7 mouse cellular contexts compared by ENCODE assay signal in the genomic region with DNA sequence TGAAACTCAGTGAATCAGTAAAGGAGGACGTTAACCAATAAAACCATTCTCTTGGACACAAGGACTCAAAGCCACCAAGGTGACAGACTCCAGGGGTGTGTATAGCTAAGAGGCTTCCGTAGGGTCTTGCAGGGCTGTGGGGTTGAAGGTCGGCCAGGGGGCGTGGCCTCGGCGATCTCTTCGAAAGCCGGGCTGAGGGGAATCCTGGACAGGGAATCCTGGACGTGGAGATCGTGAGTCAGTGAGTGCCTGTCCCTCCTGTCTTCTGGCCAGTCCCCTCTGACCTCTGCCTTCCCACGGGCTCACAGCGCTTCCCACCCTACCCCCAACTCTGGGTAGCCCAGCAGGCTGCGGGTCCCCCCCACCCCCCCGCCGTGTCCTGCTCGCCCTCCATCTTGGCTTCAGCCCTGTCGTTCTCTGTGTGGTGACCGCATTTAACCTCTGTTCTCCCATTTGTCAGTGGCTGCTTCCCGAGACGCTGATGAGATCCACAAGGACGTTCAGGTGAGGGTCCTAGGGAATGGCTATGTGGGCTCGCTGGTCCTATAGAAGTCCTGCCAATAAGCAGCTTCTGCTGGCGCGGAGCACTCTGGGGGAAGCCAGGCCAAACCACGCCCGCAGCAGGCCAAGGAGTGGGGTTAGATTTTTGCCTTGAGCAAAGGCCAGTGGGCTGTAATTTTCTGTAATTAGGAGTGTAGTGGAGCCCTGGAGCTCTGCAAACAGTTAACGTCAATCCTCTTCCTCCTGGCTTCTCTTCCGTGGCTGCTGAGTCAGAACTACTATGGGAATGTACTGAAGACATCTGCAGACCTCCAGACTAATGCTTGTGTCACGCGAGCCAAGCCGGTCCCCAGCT. TPM values are rescaled to one million over a fixed set of nuclear protein-coding genes. Genes with fewer than 3 reads are reported as not detected.
A peak's percentile ranks its signal among the peaks of the same experiment; 100 is the strongest.
DNase-seq lines count a peak whose midpoint lies in the region; ATAC-seq and TF ChIP-seq lines count a peak whose summit lies in the region.

A gene (plus strand): TSS at position 163 of the 856 bp plus-strand sequence.

- no peaks in the 10 kb centered on the region for H3K36me3 ChIP-seq in intestine, embryonic 14.5 days (ENCODE audit: control insufficient read depth, insufficient read depth, low read length)

- H3K4me2 ChIP-seq in intestine, embryonic 14.5 days (ENCODE audit: low read length): peak within 1 kb of the TSS; percentile 77

- peak within 1 kb of the TSS; percentile 53 for H3K9ac ChIP-seq in intestine, embryonic 14.5 days (ENCODE audit: low read length)

- no peaks in the 10 kb centered on the region for H3K9me3 ChIP-seq in intestine, embryonic 14.5 days (ENCODE audit: control insufficient read depth, low read length)

- H3K27me3 ChIP-seq in intestine, embryonic 14.5 days (replicated peaks; ENCODE audit: control insufficient read depth, insufficient read depth, low read length): no peaks in the 10 kb centered on the region

- no peak; the same call in 1 of the 2 replicates for TF ChIP-seq POLR2A in cortical plate, adult 2 months (IDR thresholded peaks at IDR 0.05; ENCODE audit: extremely low read depth, insufficient read depth, low read length)

- H3K27ac ChIP-seq in cortical plate, adult 2 months (ENCODE audit: insufficient read depth, low read length): no peak within 1 kb of the TSS
- H3K27ac ChIP-seq in intestine, embryonic 14.5 days (ENCODE audit: low read depth): peak within 1 kb of the TSS; percentile 73

- H3K4me1 ChIP-seq in cortical plate, adult 2 months (ENCODE audit: control insufficient read depth, insufficient read depth, low read length): no peaks in the 10 kb centered on the region
- H3K4me1 ChIP-seq in intestine, embryonic 14.5 days (replicated peaks; ENCODE audit: control insufficient read depth, insufficient read depth, low read length): peaks cover 4% of the 10 kb centered on the region; the same call in 1 of the 2 replicates

- TF ChIP-seq CTCF in cortical plate, adult 2 months (IDR thresholded peaks at IDR 0.05; ENCODE audit: extremely low read depth, insufficient read depth, low read length): no peak

- intact Hi-C loops in gastrocnemius, postnatal 36 days (cut with DNase I): no loop called here
- intact Hi-C loops in left cerebral cortex, postnatal 36 days (cut with DNase I): no loop called here

- peak; percentile 78 for DNase-seq in adrenal gland, adult 8-10 months
- peak; percentile 75 to 76 for DNase-seq in gastrocnemius, postnatal 36 days
- peak; percentile 86 for DNase-seq in intestine, embryonic 14.5 days (ENCODE audit: low spot score)
- peak; percentile 36 to 50 for DNase-seq in left cerebral cortex, postnatal 36 days (ENCODE audit: low spot score in 2 of 2)
- peak; percentile 40 for DNase-seq in skeletal muscle tissue, adult 2 months (ENCODE audit: low read depth, low spot score)

- 7% methylated on average over 31 of the region's 31 CpGs for WGBS in intestine, embryonic 14.5 days

- H3K4me3 ChIP-seq in cortical plate, adult 2 months (ENCODE audit: insufficient read depth, low read length): peak within 1 kb of the TSS; percentile 56
- H3K4me3 ChIP-seq in intestine, embryonic 14.5 days (ENCODE audit: low read depth, low read length): peak within 1 kb of the TSS; percentile 48

- ATAC-seq in intestine, embryonic 14.5 days (replicated peaks; ENCODE audit: low FRiP score, low TSS enrichment, low read depth): peak; percentile 89
- ATAC-seq in megakaryocyte-erythroid progenitor cell, adult 5-6 weeks (replicated peaks; ENCODE audit: low FRiP score, low TSS enrichment, poor library complexity, severe bottlenecking): peak; percentile 35; the same call in 1 of the 2 replicates

RNA-seq across cellular contexts. Expression of the gene that starts here (rescaled TPM):
- total RNA-seq in adrenal gland, adult 8-10 months (2022): 100 to 1,000 TPM; 111 to 133 (median 121) TPM
- 15.5 and 15.8 TPM in 2 replicates for polyA plus RNA-seq in cortical plate, adult 2 months (2012; rRNA removed)
- total RNA-seq in gastrocnemius, postnatal 36 days (2021): 10 to 100 TPM; 79.6 to 84.9 TPM
- polyA plus RNA-seq in intestine, embryonic 14.5 days (2014; fragmentation: Nextera tagmentation; extraction: Ambion mirVana): 45.6 and 50.6 TPM in 2 replicates
- 10 to 100 TPM; 24.4 to 25.7 TPM for total RNA-seq in left cerebral cortex, postnatal 36 days (2021)
- 6.5 and 6.6 TPM in 2 replicates for total RNA-seq in megakaryocyte-erythroid progenitor cell, adult 5-6 weeks (2014; fragmentation: Nextera tagmentation)
- total RNA-seq in megakaryocyte-erythroid progenitor cell, adult 5-6 weeks (2017): 1.6 and 16.2 TPM in 2 replicates
